Mouse (Mus musculus) thymus, adult 2 months (tissue): ENCODE results near the gene Fam184a.

ENCODE experiments used
- CTCF ChIP-seq: fragments of 200-500 bp; IDR thresholded peaks from 2 replicates; pipeline ENCODE4 v1.5.1; 2012; ENCODE audit warnings: mild to moderate bottlenecking, control low read depth, low read length, moderate library complexity, borderline replicate concordance; ENCODE audit not compliant: control insufficient read depth, poor library complexity, insufficient read depth; ENCODE audit errors: extremely low read depth
- POLR2A ChIP-seq: fragments of 200-500 bp; IDR thresholded peaks from 2 replicates; pipeline ENCODE4 v1.6.1; 2012; ENCODE audit warnings: mild to moderate bottlenecking, low read length, control low read depth, moderate library complexity; ENCODE audit not compliant: control insufficient read depth, poor library complexity, insufficient read depth; ENCODE audit errors: extremely low read depth

- TF ChIP-seq CTCF = no peak
- TF ChIP-seq POLR2A = no peak
Measured at GRCm38 (mm10) chr10:53698531-53698930, 52.4 kb downstream of the Fam184a start.
